In the genomic region with DNA sequence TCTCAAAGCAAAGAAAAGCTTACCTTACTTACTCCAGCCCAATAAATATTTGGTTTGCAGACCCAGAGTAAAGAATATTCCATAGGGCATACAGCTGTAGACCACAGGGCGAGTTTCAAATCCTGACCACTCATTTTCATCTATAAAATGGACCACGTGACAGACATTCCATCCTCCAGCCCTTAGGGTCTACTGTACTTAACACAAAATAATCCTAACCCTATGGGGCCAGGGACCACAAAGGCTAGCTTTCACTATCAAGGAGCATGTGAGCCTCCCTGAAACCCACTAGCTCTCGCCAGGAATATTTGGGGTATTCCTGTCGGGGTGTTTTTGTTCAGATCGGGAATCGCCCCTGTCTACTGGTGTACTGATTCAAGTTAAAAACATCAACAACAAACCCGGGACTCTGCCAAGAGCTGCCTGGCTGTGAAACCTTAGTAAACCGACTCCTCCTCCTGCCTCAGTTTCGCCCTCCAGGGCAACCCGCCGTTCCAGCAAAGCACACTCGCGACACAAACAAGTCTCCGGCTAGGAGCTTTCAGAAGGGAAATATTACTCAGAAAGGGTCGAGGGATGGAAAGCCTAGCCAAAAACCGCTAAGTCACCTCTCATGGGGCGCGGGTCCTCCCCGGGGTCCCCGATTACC, we compare ENCODE assay signal across 8 mouse cellular contexts. TPM values are rescaled to one million over a fixed set of nuclear protein-coding genes. Genes with fewer than 3 reads are reported as not detected.
DNase-seq lines count a peak whose midpoint lies in the region; ATAC-seq and TF ChIP-seq lines count a peak whose summit lies in the region.

No protein-coding gene starts in this region.

- H3K79me2 ChIP-seq in myocyte (ENCODE audit: control insufficient read depth, insufficient read depth) = peaks cover 32% of the 10 kb centered on the region

- no peak for TF ChIP-seq POLR2A in myocyte (IDR thresholded peaks at IDR 0.05; ENCODE audit: insufficient read length, low read depth)

- no peak overlapping the region for H3ac ChIP-seq in myocyte (ENCODE audit: control insufficient read depth, insufficient read length)

- TF ChIP-seq CTCF in layer of hippocampus, adult 2 months (conservative IDR thresholded peaks at IDR 0.05) = no peak

- peak overlapping the region; percentile 77 for H3K4me3 ChIP-seq in layer of hippocampus, adult 2 months
- H3K4me3 ChIP-seq in brown adipose tissue, adult 24 weeks (ENCODE audit: insufficient read depth, low read depth, low read length) = peak overlapping the region; percentile 88
- peak overlapping the region; percentile 67 for H3K4me3 ChIP-seq in intestine, embryonic 14.5 days (ENCODE audit: low read depth, low read length)
- H3K4me3 ChIP-seq in myocyte = peak overlapping the region; percentile 50

- peak overlapping the region; percentile 93 for H3K27ac ChIP-seq in layer of hippocampus, adult 2 months
- peak overlapping the region; percentile 49 for H3K27ac ChIP-seq in brown adipose tissue, adult 24 weeks (replicated peaks; ENCODE audit: low read depth, low read length)
- H3K27ac ChIP-seq in intestine, embryonic 14.5 days (ENCODE audit: low read depth) = no peak overlapping the region

- WGBS in intestine, embryonic 14.5 days = 3% methylated on average over 20 of the region's 20 CpGs

- peak in 1 of 2 experiments; percentile 37 for DNase-seq in layer of hippocampus, adult 2 months (ENCODE audit: low spot score in 2 of 2)
- DNase-seq in layer of hippocampus, postnatal 14 days (ENCODE audit: low spot score in 2 of 2) = no peak
- DNase-seq in intestine, embryonic 14.5 days (ENCODE audit: low spot score) = no peak
- no peak for DNase-seq in retina, postnatal 1 day
- DNase-seq in cerebellum, postnatal 4 days (ENCODE audit: low spot score in 2 of 2) = no peak
- DNase-seq in spleen, postnatal 14 days (ENCODE audit: low spot score in 2 of 2) = no peak

- peak; percentile 45 for ATAC-seq in intestine, embryonic 14.5 days (replicated peaks; ENCODE audit: low FRiP score, low TSS enrichment, low read depth)

- peaks cover 9% of the 10 kb centered on the region for H3K4me1 ChIP-seq in brown adipose tissue, adult 24 weeks (ENCODE audit: control insufficient read depth, insufficient read depth, insufficient read length, low read length)
- peaks cover 10% of the 10 kb centered on the region for H3K4me1 ChIP-seq in intestine, embryonic 14.5 days (replicated peaks; ENCODE audit: control insufficient read depth, insufficient read depth, low read length)

- H3K27me3 ChIP-seq in intestine, embryonic 14.5 days (replicated peaks; ENCODE audit: control insufficient read depth, insufficient read depth, low read length) = no peaks in the 10 kb centered on the region
- no peaks in the 10 kb centered on the region for H3K27me3 ChIP-seq in myocyte (ENCODE audit: control insufficient read depth, insufficient read depth, insufficient read length)

- peak overlapping the region; percentile 59 for H3K9ac ChIP-seq in intestine, embryonic 14.5 days (ENCODE audit: low read length)

- no peaks in the 10 kb centered on the region for H3K9me3 ChIP-seq in intestine, embryonic 14.5 days (ENCODE audit: control insufficient read depth, low read length)

- H3K4me2 ChIP-seq in intestine, embryonic 14.5 days (ENCODE audit: low read length) = peak overlapping the region; percentile 73
- H3K4me2 ChIP-seq in myocyte (ENCODE audit: low read depth) = peak overlapping the region; percentile 92

- H3K36me3 ChIP-seq in intestine, embryonic 14.5 days (ENCODE audit: control insufficient read depth, insufficient read depth, low read length) = no peaks in the 10 kb centered on the region
- H3K36me3 ChIP-seq in myocyte (ENCODE audit: control insufficient read depth, insufficient read depth) = no peaks in the 10 kb centered on the region

TF ChIP-seq in myocyte, 11 proteins besides CTCF, POLR2A, EP300 and RAD21:
- TF ChIP-seq USF1 (IDR thresholded peaks at IDR 0.05; ENCODE audit: low read depth) = peak; percentile 84
- no peak for TF ChIP-seq TCF12 (IDR thresholded peaks at IDR 0.05; ENCODE audit: insufficient read depth, poor library complexity, severe bottlenecking)

RNA-seq across cellular contexts. Expression of gene Lgmn, which starts 0.5 kb away (rescaled TPM):
- 10 to 100 TPM; 78.6 to 84.8 TPM for total RNA-seq in layer of hippocampus, adult 2 months (2021)
- total RNA-seq in layer of hippocampus, postnatal 14 days (2021) = 100 to 1,000 TPM; 111 to 117 TPM
- 48.1 and 50.2 TPM in 2 replicates for polyA plus RNA-seq in brown adipose tissue, adult 24 weeks (2012; ENCODE audit: insufficient read depth, insufficient read length, missing spikeins)
- polyA plus RNA-seq in intestine, embryonic 14.5 days (2014; fragmentation: Nextera tagmentation; extraction: Ambion mirVana) = 79.6 and 82.7 TPM in 2 replicates
- 93.7 TPM for polyA plus RNA-seq in myocyte (2012; fragmentation: generic; extraction: Trizol)

RNA-seq across cellular contexts. Expression of gene Golga5, which starts 29.8 kb away (rescaled TPM):
- 10 to 100 TPM; 24.6 to 26.3 TPM for total RNA-seq in layer of hippocampus, adult 2 months (2021)
- total RNA-seq in layer of hippocampus, postnatal 14 days (2021) = 10 to 100 TPM; 21.6 to 22.7 TPM
- 15.2 and 15.6 TPM in 2 replicates for polyA plus RNA-seq in brown adipose tissue, adult 24 weeks (2012; ENCODE audit: insufficient read depth, insufficient read length, missing spikeins)
- 31.5 and 35.2 TPM in 2 replicates for polyA plus RNA-seq in intestine, embryonic 14.5 days (2014; fragmentation: Nextera tagmentation; extraction: Ambion mirVana)
- polyA plus RNA-seq in myocyte (2012; fragmentation: generic; extraction: Trizol) = 13.2 TPM
